Mouse (Mus musculus) layer of hippocampus, adult 2 months (tissue): ENCODE results near the gene Prrc2b. TPM values are rescaled to one million over a fixed set of nuclear protein-coding genes. Genes with fewer than 3 reads are reported as not detected.
A peak's percentile ranks its signal among the peaks of the same experiment; 100 is the strongest.

Source experiments
- DNase-seq, 2 experiments: peaks; one replicate each; pipeline ENCODE4 v3.0.0; 2022; ENCODE audit warnings: low spot score in 2 of 2
- H3K27ac ChIP-seq: fragments of 200-600 bp; 2 replicates; pipeline ENCODE4 v1.8.1; 2022
- H3K4me3 ChIP-seq: fragments of 200-600 bp; 2 replicates; pipeline ENCODE4 v1.8.1; 2022; ENCODE audit warnings: mild to moderate bottlenecking
- CTCF ChIP-seq: fragments of 200-600 bp; conservative IDR thresholded peaks from 2 replicates; pipeline ENCODE4 v1.8.1; 2022; ENCODE audit warnings: antibody characterized with exemption, mild to moderate bottlenecking, moderate library complexity
- total RNA-seq, 2 experiments: library from RNA; stranded (reverse); gene quantifications; 2 replicates each; pipeline ENCODE4 v1.2.3; 2021

Gene Prrc2b
- total RNA-seq, 2 experiments from 2014 or later = 288 to 305 TPM

DNA sequence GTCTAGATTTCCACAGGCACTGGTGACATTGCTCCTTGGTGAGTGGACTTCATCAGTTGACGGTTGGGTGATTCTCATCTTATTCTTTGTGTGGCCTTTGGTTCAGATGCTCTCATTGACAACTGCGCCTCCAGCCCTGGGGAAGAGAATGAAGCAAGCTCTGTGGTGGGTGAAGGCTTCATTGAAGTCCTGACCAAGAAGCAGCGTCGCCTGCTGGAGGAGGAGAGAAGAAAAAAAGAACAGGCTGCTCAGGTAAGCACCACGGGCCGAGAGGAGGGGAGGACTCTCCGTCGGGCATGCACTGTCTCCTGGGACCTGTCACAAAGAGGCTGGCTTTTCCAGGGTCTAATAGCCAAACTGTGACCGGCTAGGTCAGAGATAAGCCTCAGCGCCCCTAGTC is 65.6 kb downstream of the Prrc2b start:
- no peak overlapping the region for H3K4me3 ChIP-seq
- no peak overlapping the region for H3K27ac ChIP-seq
- DNase-seq = no peak
- no peak for TF ChIP-seq CTCF

DNA sequence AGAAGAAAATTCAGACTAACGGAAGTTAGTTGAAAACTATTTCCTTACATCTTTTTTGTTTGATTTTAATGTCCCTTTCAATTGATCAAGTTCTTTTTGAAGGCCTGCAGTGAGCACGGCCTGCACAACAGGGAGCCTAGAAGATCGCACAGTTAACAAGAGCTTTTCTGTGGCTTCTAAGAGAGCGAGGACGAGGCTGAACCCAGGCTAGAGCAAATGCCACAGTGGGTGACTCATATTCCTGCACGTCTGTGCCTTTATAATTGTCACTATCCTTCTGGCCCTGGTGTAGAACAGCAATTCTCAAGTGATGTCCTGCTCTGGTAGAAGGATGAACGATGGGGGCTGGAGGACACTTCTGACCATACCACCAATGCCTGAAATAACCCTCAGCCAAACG is 66.8 kb downstream of the Prrc2b start:
- no peak for TF ChIP-seq CTCF
- no peak for DNase-seq
- Histone ChIP-seq H3K27ac (peak overlapping the region; percentile 55; the same call in 1 of the 2 replicates), H3K4me3 (no peak overlapping the region)

DNA sequence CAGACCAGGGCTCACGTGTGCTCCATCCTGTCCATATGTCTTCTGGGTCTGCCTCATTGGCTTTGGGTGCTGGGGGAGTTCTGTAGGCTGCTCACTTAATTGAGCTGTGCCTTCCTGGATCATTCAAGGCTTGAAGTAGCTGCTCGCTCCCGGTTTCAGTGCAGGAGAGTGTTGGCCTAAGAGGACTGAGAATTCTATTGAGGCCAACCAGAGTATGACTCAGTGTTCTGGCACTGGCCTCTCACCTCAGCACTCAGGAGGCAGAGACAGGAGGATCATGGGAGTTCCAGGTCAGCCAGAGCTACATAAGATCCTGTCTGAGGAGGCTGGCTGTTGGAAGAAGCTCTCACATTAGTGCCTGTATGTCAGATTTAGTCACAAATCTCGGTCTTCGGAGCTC is 67.2 kb downstream of the Prrc2b start:
- TF ChIP-seq CTCF = no peak
- H3K4me3 ChIP-seq = no peak overlapping the region
- H3K27ac ChIP-seq = peak overlapping the region; percentile 55; the same call in 1 of the 2 replicates
- DNase-seq = no peak

DNA sequence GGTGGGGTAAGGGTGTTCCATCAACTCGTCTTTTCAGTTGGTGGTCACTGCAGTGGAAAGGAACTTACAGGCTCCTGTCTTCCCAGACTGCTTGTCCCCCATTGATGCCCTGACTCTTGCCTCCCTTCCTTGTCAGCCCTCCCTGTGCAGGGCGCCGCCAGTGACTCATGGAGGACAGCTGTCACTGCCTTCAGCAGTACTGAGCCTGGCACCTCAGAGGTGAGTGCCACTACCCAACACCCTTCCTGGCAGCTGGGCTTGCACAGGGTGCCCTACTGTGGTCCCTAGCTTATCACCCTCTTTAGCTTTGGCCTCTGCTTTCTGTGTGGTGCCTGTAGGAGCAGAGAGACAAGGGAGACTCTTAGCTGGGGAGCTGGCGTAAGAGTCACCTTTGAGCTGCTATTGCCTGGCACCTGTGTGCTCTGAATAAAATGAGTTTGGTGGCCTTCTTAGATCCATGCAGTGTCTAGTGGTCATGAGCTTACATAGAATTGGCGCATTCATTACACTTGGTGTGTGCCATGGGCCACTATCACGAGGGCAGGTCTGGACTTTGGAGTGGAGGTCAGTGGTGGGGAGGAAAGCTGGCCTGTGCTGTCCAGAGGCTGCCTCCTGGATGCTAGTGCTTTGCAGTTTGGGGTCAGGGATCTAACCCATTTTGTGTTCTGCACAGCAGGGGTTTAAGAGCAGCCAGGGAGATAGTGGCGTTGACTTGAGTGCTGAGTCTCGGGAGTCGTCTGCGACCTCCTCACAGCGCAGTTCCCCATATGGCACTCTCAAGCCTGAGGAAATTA is 67.9 kb downstream of the Prrc2b start:
- peak overlapping the region; percentile 55 for H3K27ac ChIP-seq
- TF ChIP-seq CTCF = no peak

DNA sequence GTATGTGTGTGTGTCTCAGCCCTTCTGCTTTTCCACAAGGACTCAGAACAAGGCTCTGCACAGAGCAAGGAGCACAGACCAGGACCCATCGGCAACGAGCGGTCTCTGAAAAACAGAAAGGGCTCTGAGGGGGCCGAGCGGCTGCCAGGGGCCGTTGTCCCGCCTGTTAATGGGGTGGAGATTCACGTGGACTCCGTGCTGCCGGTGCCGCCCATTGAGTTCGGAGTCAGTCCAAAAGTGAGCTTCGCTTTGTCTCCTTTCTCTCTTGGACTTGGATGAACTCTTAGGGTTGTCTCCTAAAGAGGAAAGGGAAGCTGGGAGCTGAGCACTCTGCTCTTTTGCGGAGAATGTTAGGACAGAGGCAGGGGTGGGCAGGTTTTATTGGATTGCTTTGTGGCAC is 68.6 kb downstream of the Prrc2b start:
- DNase-seq = no peak
- TF ChIP-seq CTCF = no peak

More for the DNA sequence above, 67.9 kb downstream of the Prrc2b start:
- DNase-seq = no peak
- H3K4me3 ChIP-seq = no peak overlapping the region

DNA sequence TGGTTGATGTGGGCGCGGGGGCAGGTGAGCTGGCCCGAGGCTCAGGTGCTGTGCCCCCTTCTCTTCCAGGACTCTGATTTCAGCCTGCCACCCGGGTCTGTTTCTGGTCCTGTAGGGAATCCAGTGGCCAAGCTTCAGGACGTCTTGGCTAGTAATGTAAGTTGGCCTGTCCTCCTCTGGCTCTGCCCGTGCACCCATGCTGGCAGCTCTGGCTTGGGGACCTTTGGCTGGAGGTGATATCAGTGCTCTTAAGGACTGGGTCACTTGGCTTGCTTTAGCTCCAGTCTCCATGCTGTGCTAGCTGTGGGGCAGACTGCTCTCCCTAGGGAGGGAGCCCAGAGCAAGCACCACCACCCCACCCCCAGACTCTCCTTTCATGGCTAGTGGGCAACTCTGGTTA is 69.1 kb downstream of the Prrc2b start:
- Histone ChIP-seq H3K27ac (peak overlapping the region; percentile 37; the same call in 1 of the 2 replicates), H3K4me3 (no peak overlapping the region)
- no peak for TF ChIP-seq CTCF
- DNase-seq = no peak

More for the DNA sequence above, 68.6 kb downstream of the Prrc2b start:
- Histone ChIP-seq H3K4me3 (no peak overlapping the region), H3K27ac (peak overlapping the region; percentile 55; the same call in 1 of the 2 replicates)

DNA sequence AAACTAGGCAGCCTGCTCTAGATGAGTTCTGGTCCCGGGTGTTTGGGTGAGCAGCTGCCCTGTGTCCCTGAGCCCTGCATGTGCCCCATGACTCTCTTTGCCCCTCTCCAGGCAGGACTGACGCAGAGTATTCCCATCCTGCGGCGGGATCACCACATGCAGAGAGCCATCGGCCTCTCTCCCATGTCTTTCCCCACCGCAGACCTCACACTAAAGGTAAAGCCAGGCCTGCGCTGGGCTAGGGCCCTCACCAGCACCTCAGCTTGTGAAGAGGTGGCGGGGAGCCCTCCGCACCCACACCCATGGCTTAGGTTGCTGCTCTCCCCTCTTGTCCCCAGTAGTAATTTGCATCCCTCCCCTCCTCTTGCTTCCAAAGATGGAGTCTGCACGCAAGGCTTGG is 70.1 kb downstream of the Prrc2b start:
- no peak for TF ChIP-seq CTCF
- Histone ChIP-seq H3K4me3 (no peak overlapping the region), H3K27ac (peak overlapping the region; percentile 37)
- no peak for DNase-seq

DNA sequence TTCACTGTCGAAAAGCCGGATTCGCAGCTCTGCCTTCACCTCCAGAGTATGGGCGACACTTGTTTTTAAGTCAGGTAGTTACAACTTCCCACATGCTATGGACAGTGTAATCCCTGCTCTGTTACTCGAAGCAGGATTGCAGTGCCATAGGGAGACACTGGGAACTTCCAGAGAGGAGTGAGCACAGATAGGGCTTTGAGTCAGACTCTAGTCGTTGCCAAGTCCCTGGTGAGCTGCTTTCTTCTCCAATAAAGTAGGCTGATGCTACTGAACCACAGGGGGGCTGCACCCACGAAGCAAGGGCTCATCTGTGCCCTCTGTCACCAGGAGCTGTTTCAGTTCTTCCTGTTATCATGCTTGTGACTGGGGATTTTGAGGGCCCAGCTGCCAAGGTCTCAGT is 70.7 kb downstream of the Prrc2b start:
- no peak overlapping the region for H3K4me3 ChIP-seq
- H3K27ac ChIP-seq = peak overlapping the region; percentile 37
- TF ChIP-seq CTCF = peak; percentile 29
- peak; percentile 34 to 39 for DNase-seq

DNA sequence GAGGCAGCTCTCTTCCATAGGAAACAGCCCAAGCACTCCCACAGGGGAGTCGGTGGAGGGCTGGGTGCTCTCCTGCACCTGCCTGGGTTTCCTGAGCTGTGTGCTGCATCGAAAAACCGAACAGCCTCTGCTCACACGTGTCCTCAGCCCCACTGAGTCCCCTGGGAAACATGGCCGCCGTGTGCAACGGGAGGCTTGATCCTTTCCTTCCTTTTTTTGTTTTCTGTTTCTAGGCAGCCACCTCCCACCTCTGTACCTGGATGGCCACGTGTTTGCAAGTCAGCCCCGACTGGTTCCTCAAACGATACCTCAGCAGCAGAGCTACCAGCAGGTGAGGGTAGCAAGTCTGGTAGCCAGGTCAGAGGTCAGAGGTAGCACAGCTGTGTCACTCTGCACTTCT is 71.2 kb downstream of the Prrc2b start:
- no peak for TF ChIP-seq CTCF
- no peak for DNase-seq
- Histone ChIP-seq H3K27ac (peak overlapping the region; percentile 37), H3K4me3 (no peak overlapping the region)

DNA sequence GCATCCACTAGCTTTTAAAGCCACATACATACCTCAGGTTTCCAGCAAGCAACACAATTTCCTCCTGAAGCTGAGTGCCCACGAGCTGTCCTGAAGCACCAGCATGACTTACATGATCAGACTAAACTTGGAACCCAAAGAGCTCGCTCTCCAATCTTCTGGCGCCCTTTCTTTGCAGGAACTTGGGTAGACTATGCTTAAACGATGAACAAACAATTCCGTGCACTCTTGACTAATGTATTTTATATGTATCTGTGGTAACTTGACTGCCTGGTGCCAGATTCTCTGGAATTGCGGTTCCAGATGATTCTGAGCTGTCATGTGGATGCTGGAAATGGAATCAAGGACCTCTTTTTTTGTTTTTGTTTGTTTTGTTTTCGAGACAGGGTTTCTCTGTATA is 84.6 kb downstream of the Prrc2b start:
- H3K4me3 ChIP-seq = peak overlapping the region; percentile 89
- no peak for DNase-seq
- no peak for TF ChIP-seq CTCF
- peak overlapping the region; percentile 93 for H3K27ac ChIP-seq

DNA sequence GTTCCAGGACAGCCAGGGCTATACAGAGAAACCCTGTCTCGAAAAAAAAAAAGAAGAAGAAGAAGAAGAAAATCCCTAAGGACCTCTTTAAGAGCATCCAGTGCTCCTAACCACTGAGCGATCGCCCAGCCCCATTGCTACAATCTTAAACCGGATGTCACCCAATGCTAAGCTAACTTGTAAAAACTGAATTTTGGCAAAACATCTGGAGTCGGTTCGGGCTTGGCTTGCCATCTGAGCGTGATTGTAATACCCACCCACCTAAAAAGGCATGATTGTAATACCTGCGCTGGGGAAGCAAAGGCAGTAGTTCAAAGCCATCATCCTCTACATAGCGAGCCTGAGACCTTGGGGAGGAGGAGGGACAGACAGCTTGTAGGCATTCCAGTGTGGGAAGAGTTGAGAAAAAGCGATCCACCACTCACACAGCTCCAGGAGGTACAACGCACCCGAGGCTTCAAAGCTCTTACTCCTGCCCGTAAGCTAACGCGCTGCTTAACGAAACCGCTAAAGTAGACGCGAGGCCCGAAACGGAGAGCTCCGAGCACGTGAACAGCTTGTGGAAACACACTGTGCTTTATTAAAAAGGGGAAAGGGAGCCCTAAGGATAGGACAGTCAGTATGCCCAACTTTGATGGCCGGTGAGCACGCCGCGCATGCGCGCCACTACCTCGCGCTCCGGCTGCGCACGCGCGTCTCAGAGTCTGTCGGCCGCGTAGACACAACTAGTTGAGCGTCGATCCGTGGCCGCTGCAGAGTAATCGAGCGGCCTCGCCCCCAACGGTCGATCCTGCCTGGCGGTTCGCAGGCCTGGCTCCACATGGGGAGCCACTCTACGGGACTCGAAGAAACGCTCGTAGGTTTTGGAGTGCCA is 85.2 kb downstream of the Prrc2b start, which contains the start of gene Pomt1:
TSS of gene Pomt1 (plus strand) at position 705 of the 874 bp plus-strand sequence.
- Histone ChIP-seq H3K27ac (peak within 1 kb of the TSS; percentile 93), H3K4me3 (peak within 1 kb of the TSS; percentile 89)
- no peak for TF ChIP-seq CTCF
- peak; percentile 88 to 89 for DNase-seq

DNA sequence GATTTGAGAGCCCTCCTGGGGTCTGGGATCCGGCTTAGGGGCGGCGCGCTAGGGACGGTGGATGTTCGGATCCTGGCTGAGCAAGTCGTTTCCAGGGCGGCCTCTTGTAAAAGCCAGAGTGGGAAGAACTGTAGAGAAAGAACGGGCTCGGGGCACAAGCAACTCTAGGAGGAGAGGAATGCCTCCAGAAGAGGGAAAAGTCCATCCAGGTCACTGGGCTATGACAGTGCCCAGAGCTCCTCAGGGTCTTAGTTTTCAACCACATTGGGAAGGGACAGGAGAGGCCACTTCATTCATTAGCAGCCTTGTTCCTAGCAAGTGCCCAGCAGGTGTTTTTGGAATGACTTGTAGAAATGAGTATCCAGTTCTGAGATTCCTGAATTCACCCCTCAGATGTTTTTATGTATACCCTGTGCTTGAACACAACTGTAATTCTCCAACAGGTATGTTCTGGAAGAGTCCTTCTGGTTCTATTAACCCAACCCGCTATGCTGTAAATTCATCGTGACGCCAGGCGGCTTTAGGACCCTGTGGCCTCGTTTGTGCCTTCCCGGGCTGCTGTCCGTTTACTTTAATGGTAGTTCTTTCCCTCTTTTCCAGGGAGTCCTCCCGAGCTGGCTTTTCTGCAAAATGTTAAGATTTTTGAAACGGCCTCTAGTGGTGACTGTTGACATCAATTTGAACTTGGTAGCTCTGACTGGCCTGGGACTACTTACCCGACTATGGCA is 86.0 kb downstream of the Prrc2b start:
- Histone ChIP-seq H3K4me3 (peak overlapping the region; percentile 89), H3K27ac (peak overlapping the region; percentile 93)
- TF ChIP-seq CTCF = peak; percentile 73
- peak; percentile 42 to 60 for DNase-seq
